Mouse (Mus musculus) brown adipose tissue, adult 24 weeks (tissue): ENCODE results near the gene B3gnt3. TPM values are rescaled to one million over a fixed set of nuclear protein-coding genes. Genes with fewer than 3 reads are reported as not detected.

ENCODE experiments used
- H3K27ac ChIP-seq: fragments of 200-500 bp; replicated peaks from 2 replicates; pipeline ENCODE4 v1.5.1; 2012; ENCODE audit warnings: low read depth, mild to moderate bottlenecking, low read length
- H3K4me1 ChIP-seq: fragments of 200-500 bp; 2 replicates; pipeline ENCODE4 v1.6.1; 2012; ENCODE audit warnings: low read length, mixed read lengths; ENCODE audit not compliant: control insufficient read depth, insufficient read depth, insufficient read length
- H3K4me3 ChIP-seq: fragments of 200-500 bp; 2 replicates; pipeline ENCODE4 v1.5.1; 2012; ENCODE audit warnings: low read depth, mild to moderate bottlenecking, low read length, moderate library complexity; ENCODE audit not compliant: insufficient read depth
- polyA plus RNA-seq: library from polyadenylated mRNA; stranded (reverse); fragments of >200 nt; gene quantifications from 2 replicates; pipeline ENCODE4 v1.2.4, GENCODE M21; 2012; ENCODE audit not compliant: missing spikeins, insufficient read depth, insufficient read length

The B3gnt3 gene
- polyA plus RNA-seq, 1 experiment = 1.5 TPM

DNA sequence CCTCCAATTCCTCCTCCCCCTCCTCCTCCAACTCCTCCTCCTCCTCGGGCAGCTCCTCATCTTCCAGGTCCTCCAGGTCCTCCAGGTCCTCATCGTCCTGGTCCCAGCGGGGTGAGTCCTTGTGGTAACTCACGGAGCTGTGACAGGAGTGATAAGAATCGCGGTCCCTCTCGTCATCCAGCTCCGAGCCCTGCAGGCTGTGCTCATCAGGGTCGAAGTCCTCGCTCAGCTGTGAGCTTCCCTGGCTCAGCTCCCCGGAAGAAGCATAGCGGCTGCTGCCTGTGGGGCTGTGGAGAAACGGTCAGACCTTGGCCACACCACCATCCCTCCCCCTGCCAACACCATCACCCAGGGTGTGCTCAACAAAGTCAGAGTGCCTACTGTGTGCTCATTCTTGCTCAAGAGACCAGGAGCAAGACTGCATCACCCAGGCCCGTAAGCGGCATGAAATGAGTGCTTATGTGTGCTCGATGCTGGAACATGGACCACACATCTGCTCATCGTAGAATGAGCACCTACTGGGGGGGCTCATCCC is 43.0 kb downstream of the B3gnt3 start:
- no peak overlapping the region for H3K4me3 ChIP-seq
- no peak overlapping the region for H3K27ac ChIP-seq
- peaks cover 2% of the 10 kb centered on the region; the same call in 1 of the 2 replicates for H3K4me1 ChIP-seq

DNA sequence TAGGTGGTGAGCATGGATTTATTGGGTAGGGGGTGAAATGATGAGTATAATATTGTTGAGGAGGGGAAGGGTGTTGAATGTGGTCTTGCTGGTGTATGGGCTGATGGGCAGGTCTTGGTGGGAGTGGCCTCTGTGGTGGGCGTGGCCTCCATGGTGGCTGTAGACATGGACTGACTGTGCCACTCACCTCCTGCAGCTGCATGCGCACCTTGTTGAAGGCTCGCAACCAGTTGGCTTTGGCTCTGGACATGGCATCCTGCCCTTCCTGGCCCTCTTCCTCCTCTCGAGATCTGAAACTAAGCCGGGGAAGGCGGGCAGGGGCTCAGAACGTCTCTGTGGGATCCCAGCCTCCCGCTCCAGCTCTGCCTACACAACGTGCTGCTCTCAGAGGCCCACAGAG is 43.8 kb downstream of the B3gnt3 start:
- Histone ChIP-seq H3K27ac (no peak overlapping the region), H3K4me1 (peaks cover 2% of the 10 kb centered on the region; the same call in 1 of the 2 replicates), H3K4me3 (no peak overlapping the region)

DNA sequence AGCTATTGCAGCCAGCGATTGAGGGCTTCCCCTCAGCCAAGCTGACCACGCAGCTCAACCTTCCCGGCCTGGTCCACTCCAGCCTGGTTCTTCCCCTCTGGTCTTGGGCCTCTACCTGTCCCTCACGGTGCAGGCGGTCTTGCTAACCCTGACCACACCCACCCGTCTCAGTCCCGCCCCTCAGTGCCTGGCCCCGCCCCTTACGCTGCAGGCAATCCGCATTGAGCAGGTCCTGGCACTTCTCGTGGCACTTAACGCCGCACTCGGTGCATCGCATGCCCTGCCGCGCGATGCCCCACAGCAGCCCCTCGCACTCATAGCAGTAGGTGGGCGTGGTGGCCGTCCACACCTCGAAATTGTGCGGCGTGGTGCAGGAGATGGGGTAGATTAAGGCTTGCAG is 47.0 kb downstream of the B3gnt3 start:
- H3K27ac ChIP-seq = no peak overlapping the region
- peaks cover 2% of the 10 kb centered on the region; the same call in 1 of the 2 replicates for H3K4me1 ChIP-seq

DNA sequence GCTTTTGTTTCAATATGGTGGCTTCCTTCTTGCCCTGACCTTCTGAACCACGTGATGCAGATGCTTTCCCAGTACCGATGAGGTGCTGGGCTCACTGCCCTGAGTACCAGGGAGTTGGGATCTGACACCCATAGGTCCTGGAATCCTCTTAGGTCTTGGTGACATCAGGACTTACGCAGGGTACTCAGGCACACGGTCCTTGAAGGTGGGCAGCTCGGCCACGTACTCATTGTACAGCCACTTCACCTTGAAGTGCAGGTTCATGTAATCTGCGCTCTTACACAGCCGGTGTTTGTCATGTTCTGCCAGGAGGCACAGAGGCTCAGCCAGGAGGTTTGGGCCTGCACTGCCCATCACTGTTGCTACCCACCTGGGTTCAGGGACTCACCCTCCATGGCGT is 56.1 kb downstream of the B3gnt3 start:
- H3K4me3 ChIP-seq = no peak overlapping the region

More for the DNA sequence above, 47.0 kb downstream of the B3gnt3 start:
- H3K4me3 ChIP-seq = no peak overlapping the region

More for the DNA sequence above, 56.1 kb downstream of the B3gnt3 start:
- no peaks in the 10 kb centered on the region for H3K4me1 ChIP-seq
- no peak overlapping the region for H3K27ac ChIP-seq

Other genes starting within 250 kb of the B3gnt3 start
- 2.2 and 2.6 TPM in 2 replicates for gene Abhd8, start 238.1 kb downstream of the B3gnt3 start, polyA plus RNA-seq
- gene Mrpl34, start 236.8 kb downstream of the B3gnt3 start, polyA plus RNA-seq = 313 and 378 TPM in 2 replicates
- 23.6 and 34.4 TPM in 2 replicates for gene Dda1, start 232.6 kb downstream of the B3gnt3 start, polyA plus RNA-seq
- 7.3 and 9.3 TPM in 2 replicates for gene Ano8, start 215.8 kb downstream of the B3gnt3 start, polyA plus RNA-seq
- 6.7 and 9.1 TPM in 2 replicates for gene Gtpbp3, start 213.7 kb downstream of the B3gnt3 start, polyA plus RNA-seq
- 4.3 and 6.1 TPM in 2 replicates for gene Plvap, start 190.0 kb downstream of the B3gnt3 start, polyA plus RNA-seq
- not detected in 2 replicates for gene Ccdc194, start 176.1 kb downstream of the B3gnt3 start, polyA plus RNA-seq
- gene Bst2, start 164.3 kb downstream of the B3gnt3 start, polyA plus RNA-seq = 17.3 and 38.4 TPM in 2 replicates
- gene Mvb12a, start 158.9 kb downstream of the B3gnt3 start, polyA plus RNA-seq = 29.7 and 30.9 TPM in 2 replicates
- not detected in 2 replicates for gene Tmem221, start 142.9 kb downstream of the B3gnt3 start, polyA plus RNA-seq
- 0.50 and 1.5 TPM in 2 replicates for gene Nxnl1, start 135.2 kb downstream of the B3gnt3 start, polyA plus RNA-seq
- gene Slc27a1, start 132.9 kb downstream of the B3gnt3 start, polyA plus RNA-seq = 71.7 and 118 TPM in 2 replicates
- gene Pgls, start 109.6 kb downstream of the B3gnt3 start, polyA plus RNA-seq = 181 and 189 TPM in 2 replicates
- 1.5 TPM in 1 of 2 replicates, not detected in the other for gene Fam129c, start 104.1 kb downstream of the B3gnt3 start, polyA plus RNA-seq
- gene Colgalt1, start 90.8 kb downstream of the B3gnt3 start, polyA plus RNA-seq = 15.1 and 20.1 TPM in 2 replicates
- gene Unc13a, start 30.0 kb downstream of the B3gnt3 start, polyA plus RNA-seq = 0.32 and 1.6 TPM in 2 replicates
- gene Jak3, start 25.5 kb downstream of the B3gnt3 start, polyA plus RNA-seq = 13.9 and 14.6 TPM in 2 replicates
- gene Insl3, start 12.6 kb downstream of the B3gnt3 start, polyA plus RNA-seq = 2.5 and 5.9 TPM in 2 replicates
- gene Fcho1, start 23.9 kb upstream of the B3gnt3 start, polyA plus RNA-seq = not detected in 2 replicates
- 0.79 and 1.8 TPM in 2 replicates for gene Zfp709, start 180.2 kb upstream of the B3gnt3 start, polyA plus RNA-seq
- gene Zfp882, start 206.8 kb upstream of the B3gnt3 start, polyA plus RNA-seq = 1.7 and 1.9 TPM in 2 replicates
- 18.4 and 20.8 TPM in 2 replicates for gene Zfp617, start 206.8 kb upstream of the B3gnt3 start, polyA plus RNA-seq
- gene Zfp961, start 249.2 kb upstream of the B3gnt3 start, polyA plus RNA-seq = 13.7 and 16.6 TPM in 2 replicates